Comparison of ENCODE assay signal across 16 mouse cellular contexts in genomic region chr5:22926171-22926570, GRCm38 (mm10).
"Had no signal": no experiment of that assay in that cellular context is flagged by ENCODE, and none has a peak within 500 bp of the region (broad histone marks: within the 10 kb centered on the region; RNA-seq: fewer than 3 reads in every experiment).

No protein-coding gene starts in this region.

- H3K4me2 ChIP-seq: neural tube, embryonic 13.5 days; neural tube, embryonic 15.5 days; stomach, embryonic 15.5 days had no signal

- H3K9me3 ChIP-seq: neural tube, embryonic 13.5 days; neural tube, embryonic 15.5 days; stomach, embryonic 15.5 days had no signal

- H3K27me3 ChIP-seq: neural tube, embryonic 13.5 days; neural tube, embryonic 15.5 days; stomach, embryonic 15.5 days had no signal

- H3K9ac ChIP-seq: neural tube, embryonic 13.5 days; neural tube, embryonic 15.5 days; stomach, embryonic 15.5 days had no signal

- DNase-seq: retina, postnatal 1 day; right cerebral cortex, adult 18-20 months; right cerebral cortex, postnatal 14 days; right cerebral cortex, postnatal 25 days; right cerebral cortex, postnatal 4 days; spleen, adult 18-20 months; thymus, adult 18-20 months; thymus, adult 2 months; thymus, postnatal 14 days; thymus, postnatal 25 days; thymus, postnatal 36 days; thymus, postnatal 4 days had no signal

- H3K4me1 ChIP-seq: neural tube, embryonic 13.5 days; neural tube, embryonic 15.5 days; stomach, embryonic 15.5 days had no signal

- H3K4me3 ChIP-seq: neural tube, embryonic 13.5 days; neural tube, embryonic 15.5 days; stomach, embryonic 15.5 days had no signal

- H3K27ac ChIP-seq: neural tube, embryonic 13.5 days; neural tube, embryonic 15.5 days; stomach, embryonic 15.5 days; stomach, postnatal 0 days had no signal

- H3K36me3 ChIP-seq: neural tube, embryonic 13.5 days; neural tube, embryonic 15.5 days; stomach, embryonic 15.5 days had no signal
